Mouse (Mus musculus) ES-Bruce4 (cell line): Measurements from ENCODE around the gene Edc3. TPM values are rescaled to one million over a fixed set of nuclear protein-coding genes. Genes with fewer than 3 reads are reported as not detected.

Experiments
- H3K27ac ChIP-seq: 2 replicates; pipeline ENCODE4 v1.5.1; 2012; ENCODE audit warnings: low read length, inconsistent platforms; ENCODE audit not compliant: insufficient read depth
- H3K27me3 ChIP-seq: 2 replicates; pipeline ENCODE4 v1.6.1; 2012; ENCODE audit warnings: mild to moderate bottlenecking, low read length, inconsistent platforms; ENCODE audit not compliant: control insufficient read depth, poor library complexity, insufficient read depth, severe bottlenecking
- H3K36me3 ChIP-seq: 2 replicates; pipeline ENCODE4 v1.6.1; 2012; ENCODE audit warnings: inconsistent platforms, mild to moderate bottlenecking, low read length, moderate library complexity; ENCODE audit not compliant: control insufficient read depth, poor library complexity, insufficient read depth, severe bottlenecking
- H3K4me1 ChIP-seq: one replicate; pipeline ENCODE4 v1.8.1; 2011; ENCODE audit warnings: low read length; ENCODE audit not compliant: control insufficient read depth, insufficient read depth
- H3K4me3 ChIP-seq: 2 replicates; pipeline ENCODE4 v1.5.1; 2011; ENCODE audit warnings: low read depth, mild to moderate bottlenecking, low read length
- H3K9ac ChIP-seq: 2 replicates; pipeline ENCODE4 v1.6.1; 2012; ENCODE audit warnings: low read depth, mild to moderate bottlenecking, inconsistent platforms; ENCODE audit not compliant: poor library complexity, severe bottlenecking
- H3K9me3 ChIP-seq: replicated peaks from 2 replicates; pipeline ENCODE4 v1.6.1; 2012; ENCODE audit warnings: mild to moderate bottlenecking, low read length, inconsistent platforms; ENCODE audit not compliant: control insufficient read depth, poor library complexity, insufficient read depth, severe bottlenecking
- CTCF ChIP-seq: IDR thresholded peaks from one replicate; pipeline ENCODE4 v1.8.1; 2011; ENCODE audit warnings: low read depth, low read length
- EP300 ChIP-seq: IDR thresholded peaks from 2 replicates; pipeline ENCODE4 v1.6.1; 2011; ENCODE audit warnings: low read depth, low read length; ENCODE audit not compliant: insufficient read depth
- POLR2A ChIP-seq: IDR thresholded peaks from one replicate; pipeline ENCODE4 v1.8.1; 2011; ENCODE audit warnings: low read length; ENCODE audit not compliant: insufficient read depth
- polyA plus RNA-seq: library from polyadenylated mRNA; stranded (reverse); fragments of >200 nt; gene quantifications from 2 replicates; pipeline ENCODE4 v1.2.4, GENCODE M21; 2011; ENCODE audit warnings: low read depth; ENCODE audit not compliant: missing spikeins, insufficient read depth, insufficient read length

Gene Edc3
- polyA plus RNA-seq, 1 experiment: 22.0 TPM

DNA sequence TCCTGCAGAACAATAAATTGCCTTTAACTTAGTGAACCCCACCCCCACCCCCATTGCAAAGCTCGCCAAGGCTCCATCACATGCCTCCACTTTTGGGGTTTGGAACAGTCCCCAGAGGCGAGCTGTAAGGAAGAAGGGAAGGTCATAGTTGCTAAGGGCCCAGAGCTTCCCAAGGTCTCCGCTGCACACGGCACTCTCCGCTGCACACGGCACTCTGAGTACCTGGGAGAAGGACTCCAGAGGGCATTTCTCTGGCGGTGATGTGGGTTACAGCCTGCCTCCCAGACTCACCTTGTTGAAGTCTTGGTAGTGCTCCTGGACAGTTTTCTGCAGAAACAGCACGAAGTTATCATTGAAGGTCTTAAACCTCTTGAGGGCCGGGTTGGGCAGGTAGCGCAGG is 26.9 kb upstream of the Edc3 start:
- Histone ChIP-seq H3K9me3 (no peaks in the 10 kb centered on the region), H3K27me3 (no peaks in the 10 kb centered on the region), H3K36me3 (no peaks in the 10 kb centered on the region), H3K27ac (no peak overlapping the region), H3K4me3 (no peak overlapping the region), H3K9ac (no peak overlapping the region), H3K4me1 (no peaks in the 10 kb centered on the region)
- TF ChIP-seq EP300: no peak
- TF ChIP-seq POLR2A: no peak
- TF ChIP-seq CTCF: no peak

DNA sequence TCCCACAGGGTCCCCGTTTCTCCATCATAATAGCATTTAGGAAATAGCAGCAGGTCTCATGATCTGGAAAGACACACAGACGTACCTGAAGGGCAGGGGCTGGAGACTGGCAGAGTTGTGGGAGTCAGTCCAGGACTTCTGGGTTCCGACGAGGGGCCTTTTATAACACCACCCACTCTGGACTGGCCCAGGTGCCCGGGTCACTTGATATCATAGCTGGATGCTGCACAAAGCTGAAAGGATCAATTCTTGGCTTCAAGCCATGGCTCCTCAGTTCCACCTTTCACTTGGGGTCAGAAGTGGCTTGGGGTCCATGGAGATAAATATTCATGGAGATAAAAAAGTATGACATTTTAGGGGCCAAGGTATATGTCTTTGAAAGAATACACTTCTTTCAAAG is 24.8 kb upstream of the Edc3 start, which contains the start of gene Cyp1a2:
Gene Cyp1a2, minus strand, starts transcription at position 184 of the 400 bp plus-strand sequence.
- Histone ChIP-seq H3K9me3 (no peaks in the 10 kb centered on the region), H3K4me1 (no peaks in the 10 kb centered on the region), H3K27ac (no peak within 1 kb of the TSS), H3K27me3 (no peaks in the 10 kb centered on the region), H3K36me3 (no peaks in the 10 kb centered on the region), H3K4me3 (no peak within 1 kb of the TSS), H3K9ac (no peak within 1 kb of the TSS)
- TF ChIP-seq POLR2A: no peak
- TF ChIP-seq CTCF: no peak

DNA sequence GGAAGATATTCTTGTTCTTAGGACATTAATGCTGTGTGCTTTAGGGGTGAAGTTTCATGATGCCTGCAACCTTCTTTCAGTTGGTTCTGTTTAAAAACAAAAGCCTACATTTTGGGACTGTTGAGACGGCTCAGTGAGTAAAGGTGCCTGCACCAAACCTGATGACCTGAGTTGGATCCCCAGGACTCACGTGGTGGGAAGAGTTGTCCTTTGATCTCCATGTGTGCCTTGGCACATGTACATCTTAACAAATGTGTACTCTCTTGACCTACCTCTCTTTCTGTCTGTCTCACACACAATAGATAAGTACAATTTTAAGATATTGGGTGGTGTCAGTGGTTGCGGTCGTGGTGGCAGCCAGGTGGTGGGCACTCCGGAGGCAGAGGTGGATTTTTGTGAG is 22.3 kb upstream of the Edc3 start:
- Histone ChIP-seq H3K4me1 (no peaks in the 10 kb centered on the region), H3K4me3 (no peak overlapping the region), H3K36me3 (no peaks in the 10 kb centered on the region), H3K9me3 (no peaks in the 10 kb centered on the region), H3K27me3 (no peaks in the 10 kb centered on the region), H3K27ac (no peak overlapping the region), H3K9ac (no peak overlapping the region)
- no peak for TF ChIP-seq CTCF
- TF ChIP-seq EP300: no peak
- no peak for TF ChIP-seq POLR2A

DNA sequence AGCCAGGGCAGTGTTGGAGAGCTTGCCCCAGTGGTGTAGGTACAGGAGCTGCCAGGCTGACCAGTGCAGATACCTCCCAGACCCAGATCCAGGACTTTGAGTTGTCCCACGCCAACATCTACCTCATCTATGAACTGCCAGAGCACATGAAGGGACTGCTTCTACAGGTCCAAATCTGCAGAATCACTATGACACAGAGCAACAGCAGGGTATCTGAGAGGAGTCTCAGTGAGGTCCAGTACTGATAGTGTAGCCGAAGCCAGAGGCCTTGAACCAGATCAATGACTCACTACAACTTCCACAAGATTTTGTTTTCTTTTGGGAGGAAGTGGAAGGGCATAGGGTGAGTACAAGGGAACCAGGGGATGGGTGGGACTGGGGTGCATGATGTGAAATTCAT is 20.6 kb upstream of the Edc3 start, which contains the start of gene Cyp1a1:
Gene Cyp1a1, plus strand, starts transcription at position 178 of the 400 bp plus-strand sequence.
- Histone ChIP-seq H3K27ac (no peak within 1 kb of the TSS), H3K4me1 (no peaks in the 10 kb centered on the region), H3K27me3 (no peaks in the 10 kb centered on the region), H3K36me3 (no peaks in the 10 kb centered on the region), H3K9me3 (no peaks in the 10 kb centered on the region), H3K9ac (no peak within 1 kb of the TSS), H3K4me3 (no peak within 1 kb of the TSS)
- TF ChIP-seq EP300 (no peak), CTCF (no peak), POLR2A (no peak)

DNA sequence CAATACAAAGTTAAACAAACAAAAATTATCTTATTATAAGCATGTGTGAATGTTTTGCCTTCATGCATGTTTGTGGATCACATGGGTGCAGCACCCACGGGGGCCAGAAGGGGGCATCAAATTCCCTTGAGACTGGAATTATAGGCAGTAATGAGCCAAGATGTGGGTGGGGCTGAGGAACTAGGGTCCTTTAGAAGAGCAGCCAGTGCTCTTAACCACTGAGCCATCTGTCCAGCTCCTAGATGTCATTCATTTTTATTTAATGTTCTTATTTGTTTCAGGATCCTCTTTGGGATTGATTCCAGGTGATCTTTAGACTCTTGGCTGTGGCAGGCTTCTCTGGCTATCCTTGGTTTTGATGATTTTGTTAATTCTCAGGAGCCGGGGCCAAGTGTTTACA is 20.2 kb upstream of the Edc3 start:
- no peak overlapping the region for H3K27ac ChIP-seq
- no peak overlapping the region for H3K9ac ChIP-seq
- no peaks in the 10 kb centered on the region for H3K4me1 ChIP-seq
- H3K27me3 ChIP-seq: no peaks in the 10 kb centered on the region
- H3K9me3 ChIP-seq: no peaks in the 10 kb centered on the region
- H3K4me3 ChIP-seq: no peak overlapping the region
- TF ChIP-seq POLR2A: no peak
- TF ChIP-seq CTCF: peak; percentile 60
- no peaks in the 10 kb centered on the region for H3K36me3 ChIP-seq

DNA sequence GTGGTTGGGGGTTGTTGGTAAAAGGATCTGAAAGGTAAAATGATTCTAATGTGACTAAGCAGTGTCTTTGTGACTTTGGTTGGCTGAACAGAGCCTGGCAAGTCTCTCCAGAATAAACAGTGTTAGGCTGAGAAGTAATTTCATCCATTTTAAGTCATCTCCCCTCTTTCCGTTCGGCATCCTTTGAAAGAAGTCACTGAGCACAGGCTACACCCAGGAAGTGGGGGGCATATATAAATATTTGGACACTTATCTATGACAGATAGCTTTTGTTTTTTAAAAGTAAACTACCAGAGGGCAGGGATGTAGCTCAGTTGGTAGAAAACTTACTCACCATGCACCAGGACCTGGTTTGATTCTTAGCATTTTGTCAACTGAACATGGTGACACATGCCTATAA is 19.7 kb upstream of the Edc3 start:
- TF ChIP-seq EP300 (no peak), POLR2A (no peak), CTCF (no peak)
- no peaks in the 10 kb centered on the region for H3K36me3 ChIP-seq
- no peaks in the 10 kb centered on the region for H3K9me3 ChIP-seq
- H3K27me3 ChIP-seq: no peaks in the 10 kb centered on the region
- no peak overlapping the region for H3K27ac ChIP-seq
- no peak overlapping the region for H3K9ac ChIP-seq
- no peaks in the 10 kb centered on the region for H3K4me1 ChIP-seq
- H3K4me3 ChIP-seq: no peak overlapping the region
